Mouse (Mus musculus) mammary gland, adult 2 months (tissue): Measurements from ENCODE around the gene Cntn4. TPM values are rescaled to one million over a fixed set of nuclear protein-coding genes. Genes with fewer than 3 reads are reported as not detected.

Source experiments
- polyA plus RNA-seq: library from polyadenylated mRNA; depleted of rRNA; stranded (reverse); fragments of >200 nt; gene quantifications from 2 replicates; pipeline ENCODE4 v1.2.3, GENCODE M21; 2012; ENCODE audit warnings: low replicate concordance; rRNA removed

The Cntn4 gene
- 0.06 TPM in 1 of 2 replicates, not detected in the other for polyA plus RNA-seq

GRCm38 (mm10) chr6:105677149-105678031 is at the start of gene Cntn4:
Cntn4 (plus strand) TSS chr6:105677660.

